Mouse (Mus musculus) kidney, adult 2 months (tissue): ENCODE results near the gene Tent5b.

Source experiments
- CTCF ChIP-seq: fragments of 200-500 bp; conservative IDR thresholded peaks from 2 replicates; pipeline ENCODE4 v1.5.1; 2011; ENCODE audit warnings: low read depth, mild to moderate bottlenecking, control low read depth, low read length, moderate library complexity, mixed read lengths; ENCODE audit not compliant: insufficient read depth, insufficient read length
- POLR2A ChIP-seq: fragments of 200-500 bp; IDR thresholded peaks from one replicate; pipeline ENCODE4 v1.6.1; 2011; ENCODE audit warnings: low read depth, low read length, control low read depth

GRCm38 (mm10) chr4:133504300-133504699, 24.4 kb downstream of the Tent5b start:
- TF ChIP-seq POLR2A (no peak), CTCF (no peak)
